Mouse (Mus musculus) macrophage (primary cell): ENCODE results near the gene Adk. TPM values are rescaled to one million over a fixed set of nuclear protein-coding genes. Genes with fewer than 3 reads are reported as not detected.

Experiments
- H3K27ac ChIP-seq: fragments of 350-480 bp; formaldehyde crosslinking; 2 replicates; pipeline ENCODE4 v1.9.0; 2021
- H3K36me3 ChIP-seq: fragments of 350-480 bp; formaldehyde crosslinking; 2 replicates; pipeline ENCODE4 v1.9.0; 2021; ENCODE audit errors: inconsistent target
- H3K4me3 ChIP-seq: fragments of 350-480 bp; formaldehyde crosslinking; 2 replicates; pipeline ENCODE4 v1.9.0; 2021; ENCODE audit errors: inconsistent target
- H3K79me2 ChIP-seq: fragments of 350-480 bp; formaldehyde crosslinking; 2 replicates; pipeline ENCODE4 v1.9.0; 2021; ENCODE audit errors: inconsistent target
- WGBS: methylation state at CpG from one replicate; pipeline ENCODE4 v1.1.7; 2026; ENCODE audit warnings: inconsistent platforms; ENCODE audit not compliant: missing documents; 5-methylcytosine and 5-hydroxymethylcytosine counted together
- polyA plus RNA-seq: library from polyadenylated mRNA; stranded (reverse); fragments of 250-400 nt; gene quantifications from 3 replicates; pipeline ENCODE4 v1.2.4, GENCODE M21; 2018; ENCODE audit warnings: inconsistent platforms

Gene Adk
- polyA plus RNA-seq, 1 experiment from 2014 or later = 54.9 TPM

GRCm38 (mm10) chr14:21271472-21271871 is 219.1 kb downstream of the Adk start:
- Histone ChIP-seq H3K4me3 (no peak overlapping the region), H3K27ac (no peak overlapping the region), H3K79me2 (no peaks in the 10 kb centered on the region), H3K36me3 (no peaks in the 10 kb centered on the region)
- WGBS = 97% methylated on average over 4 of the region's 4 CpGs

- Histone ChIP-seq H3K27ac (no peak overlapping the region), H3K36me3 (no peaks in the 10 kb centered on the region), H3K79me2 (no peaks in the 10 kb centered on the region), H3K4me3 (no peak overlapping the region)
- WGBS = 64% methylated on average over 1 of the region's 1 CpGs
Measured at GRCm38 (mm10) chr14:21275786-21276185, 223.4 kb downstream of the Adk start.

GRCm38 (mm10) chr14:21278290-21278689 is 225.9 kb downstream of the Adk start:
- WGBS = 82% methylated on average over 2 of the region's 2 CpGs
- H3K27ac ChIP-seq = no peak overlapping the region
- no peaks in the 10 kb centered on the region for H3K36me3 ChIP-seq
- H3K4me3 ChIP-seq = no peak overlapping the region
- H3K79me2 ChIP-seq = no peaks in the 10 kb centered on the region

GRCm38 (mm10) chr14:21278907-21279535 is 226.6 kb downstream of the Adk start:
- H3K79me2 ChIP-seq = no peaks in the 10 kb centered on the region
- H3K36me3 ChIP-seq = no peaks in the 10 kb centered on the region
- no peak overlapping the region for H3K4me3 ChIP-seq
- WGBS = 86% methylated on average over 6 of the region's 6 CpGs
- no peak overlapping the region for H3K27ac ChIP-seq

GRCm38 (mm10) chr14:21280451-21280850 is 228.1 kb downstream of the Adk start:
- H3K36me3 ChIP-seq = no peaks in the 10 kb centered on the region
- no peaks in the 10 kb centered on the region for H3K79me2 ChIP-seq
- no peak overlapping the region for H3K4me3 ChIP-seq
- peak overlapping the region; percentile 44 for H3K27ac ChIP-seq
- WGBS = 29% methylated on average over 3 of the region's 3 CpGs

GRCm38 (mm10) chr14:21281506-21281905 is 229.1 kb downstream of the Adk start:
- WGBS = 93% methylated on average over 4 of the region's 4 CpGs
- Histone ChIP-seq H3K36me3 (no peaks in the 10 kb centered on the region), H3K27ac (no peak overlapping the region), H3K79me2 (no peaks in the 10 kb centered on the region), H3K4me3 (no peak overlapping the region)

GRCm38 (mm10) chr14:21284116-21284515 is 231.7 kb downstream of the Adk start:
- Histone ChIP-seq H3K36me3 (no peaks in the 10 kb centered on the region), H3K79me2 (no peaks in the 10 kb centered on the region), H3K27ac (no peak overlapping the region), H3K4me3 (no peak overlapping the region)
- 79% methylated on average over 7 of the region's 7 CpGs for WGBS

GRCm38 (mm10) chr14:21284847-21285246 is 232.5 kb downstream of the Adk start:
- H3K79me2 ChIP-seq = no peaks in the 10 kb centered on the region
- 91% methylated on average over 5 of the region's 5 CpGs for WGBS

GRCm38 (mm10) chr14:21286274-21286673 is 233.9 kb downstream of the Adk start:
- WGBS = 94% methylated on average over 7 of the region's 7 CpGs
- no peaks in the 10 kb centered on the region for H3K36me3 ChIP-seq
- H3K4me3 ChIP-seq = no peak overlapping the region
- no peaks in the 10 kb centered on the region for H3K79me2 ChIP-seq
- no peak overlapping the region for H3K27ac ChIP-seq

More at GRCm38 (mm10) chr14:21284847-21285246, 232.5 kb downstream of the Adk start:
- no peak overlapping the region for H3K4me3 ChIP-seq
- H3K36me3 ChIP-seq = no peaks in the 10 kb centered on the region
- H3K27ac ChIP-seq = no peak overlapping the region

- no peak overlapping the region for H3K27ac ChIP-seq
- H3K79me2 ChIP-seq = no peaks in the 10 kb centered on the region
- H3K4me3 ChIP-seq = no peak overlapping the region
- 36% methylated on average over 8 of the region's 9 CpGs for whole genome bisulfite sequencing
- H3K36me3 ChIP-seq = no peaks in the 10 kb centered on the region
Measured at GRCm38 (mm10) chr14:21287726-21288442, 235.5 kb downstream of the Adk start.

GRCm38 (mm10) chr14:21299743-21300142 is 247.4 kb downstream of the Adk start:
- 6% methylated on average over 4 of the region's 4 CpGs for WGBS
- Histone ChIP-seq H3K36me3 (no peaks in the 10 kb centered on the region), H3K4me3 (no peak overlapping the region), H3K27ac (0 out of 2 replicates have a peak overlapping the region, but pooled peaks have one; percentile 8), H3K79me2 (no peaks in the 10 kb centered on the region)

- no peaks in the 10 kb centered on the region for H3K36me3 ChIP-seq
- no peak overlapping the region for H3K4me3 ChIP-seq
- H3K27ac ChIP-seq = no peak overlapping the region
- WGBS = 92% methylated on average over 1 of the region's 1 CpGs
- H3K79me2 ChIP-seq = no peaks in the 10 kb centered on the region
Measured at GRCm38 (mm10) chr14:21304815-21305214, 252.4 kb downstream of the Adk start.

- Histone ChIP-seq H3K79me2 (no peaks in the 10 kb centered on the region), H3K27ac (no peak overlapping the region), H3K4me3 (no peak overlapping the region), H3K36me3 (no peaks in the 10 kb centered on the region)
- WGBS = 88% methylated on average over 4 of the region's 4 CpGs
Measured at GRCm38 (mm10) chr14:21308349-21308936, 256.1 kb downstream of the Adk start.

- no peaks in the 10 kb centered on the region for H3K79me2 ChIP-seq
- no peak overlapping the region for H3K27ac ChIP-seq
- H3K4me3 ChIP-seq = no peak overlapping the region
- H3K36me3 ChIP-seq = no peaks in the 10 kb centered on the region
- 96% methylated on average over 5 of the region's 5 CpGs for WGBS
Measured at GRCm38 (mm10) chr14:21310530-21310929, 258.2 kb downstream of the Adk start.
